Mouse (Mus musculus) limb, embryonic 15.5 days (tissue): Measurements from ENCODE around the gene P2rx3. TPM values are rescaled to one million over a fixed set of nuclear protein-coding genes. Genes with fewer than 3 reads are reported as not detected.

Experiments used
- polyA plus RNA-seq: library from polyadenylated mRNA; unstranded; fragments of >200 nt; fragmentation: Nextera tagmentation; extraction: Ambion mirVana; gene quantifications from 2 replicates; pipeline ENCODE4 v1.2.1, GENCODE M21; 2015

Gene P2rx3
- polyA plus RNA-seq, 1 experiment from 2014 or later: 0.58 TPM

Other genes starting within 250 kb of the P2rx3 start
- 45.5 and 49.2 TPM in 2 replicates for gene Ube2l6, start 238.6 kb downstream of the P2rx3 start, polyA plus RNA-seq
- gene Smtnl1, start 214.8 kb downstream of the P2rx3 start, polyA plus RNA-seq: 0.76 and 3.4 TPM in 2 replicates
- 45.0 and 49.8 TPM in 2 replicates for gene Timm10, start 210.5 kb downstream of the P2rx3 start, polyA plus RNA-seq
- gene Slc43a1, start 198.6 kb downstream of the P2rx3 start, polyA plus RNA-seq: 14.5 and 16.5 TPM in 2 replicates
- 0.96 TPM in 2 replicates for gene Rtn4rl2, start 150.8 kb downstream of the P2rx3 start, polyA plus RNA-seq
- 32.4 and 36.2 TPM in 2 replicates for gene Slc43a3, start 100.9 kb downstream of the P2rx3 start, polyA plus RNA-seq
- 0.18 TPM in 1 of 2 replicates, not detected in the other for gene Prg2, start 57.0 kb downstream of the P2rx3 start, polyA plus RNA-seq
- gene Prg3, start 49.2 kb downstream of the P2rx3 start, polyA plus RNA-seq: not detected in 2 replicates
- 235 and 238 TPM in 2 replicates for gene Ssrp1, start 228 bp downstream of the P2rx3 start, polyA plus RNA-seq
- gene Tnks1bp1, start 10.6 kb upstream of the P2rx3 start, polyA plus RNA-seq: 65.1 and 74.1 TPM in 2 replicates
- 54.1 and 62.0 TPM in 2 replicates for gene Aplnr, start 98.8 kb upstream of the P2rx3 start, polyA plus RNA-seq
- 0.74 and 0.78 TPM in 2 replicates for gene Lrrc55, start 159.7 kb upstream of the P2rx3 start, polyA plus RNA-seq